Mouse (Mus musculus): ENCODE data around the gene Atg4a-ps. TPM values are rescaled to one million over a fixed set of nuclear protein-coding genes. Genes with fewer than 3 reads are reported as not detected.

The Atg4a-ps gene
- total RNA-seq, 2 experiments from 2014 or later = 0.18 to 1.3 TPM

DNA sequence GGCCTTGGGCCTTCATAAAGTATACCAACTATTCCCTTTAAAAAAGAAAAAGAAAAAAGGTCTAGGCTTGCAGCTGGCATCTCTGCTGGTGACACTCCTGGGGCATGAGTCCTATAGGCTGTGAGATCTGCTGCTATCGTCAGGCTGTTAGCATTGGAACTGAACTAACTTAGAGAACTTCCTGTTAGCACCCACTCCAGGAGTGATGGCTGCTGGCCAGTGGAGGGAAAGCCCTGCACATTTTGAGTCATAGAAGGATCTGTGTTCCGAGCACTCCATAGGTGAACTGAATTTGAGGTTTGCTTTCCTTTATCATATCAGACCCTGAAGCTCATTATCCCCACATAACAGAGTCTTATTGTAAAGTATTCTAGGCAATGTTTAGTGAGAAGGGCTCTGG is 14.1 kb upstream of the Atg4a-ps start:
- intact Hi-C loops (cut with DNase I) = no loop called here
- no peak for DNase-seq (ENCODE audit: extremely low spot score in 1 of 2, low spot score in 2 of 2)
- H3K27ac ChIP-seq = no peak overlapping the region
- H3K4me3 ChIP-seq = no peak overlapping the region
- TF ChIP-seq CTCF (IDR thresholded peaks at IDR 0.05) = no peak

DNA sequence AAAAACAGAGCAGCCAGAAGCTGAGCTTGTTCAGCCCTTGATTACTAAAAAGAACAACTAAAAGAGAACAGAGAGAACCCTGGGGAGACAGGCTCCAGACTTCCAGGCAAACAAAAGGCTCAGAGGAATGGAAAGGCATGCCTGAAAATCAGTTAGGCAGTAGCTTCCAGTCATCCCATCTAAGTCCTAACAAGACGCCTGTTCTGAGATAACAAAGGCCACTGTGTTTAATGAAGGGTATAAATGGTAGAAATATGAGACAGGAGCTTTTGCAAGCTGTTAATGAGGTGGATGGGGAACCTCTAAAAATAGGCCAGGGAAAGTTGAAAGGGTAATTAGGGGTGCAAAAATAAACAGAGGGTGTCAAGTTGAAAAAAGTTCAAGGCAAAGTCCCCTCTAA is 4.5 kb upstream of the Atg4a-ps start:
- no peak for DNase-seq (ENCODE audit: extremely low spot score in 1 of 2, low spot score in 2 of 2)
- Histone ChIP-seq H3K4me3 (no peak overlapping the region), H3K27ac (no peak overlapping the region)
- TF ChIP-seq CTCF (IDR thresholded peaks at IDR 0.05) = no peak
- intact Hi-C loops (cut with DNase I) = no loop called here

GRCm38 (mm10) chr3:103649716-103650115 is 3.8 kb upstream of the Atg4a-ps start:
- H3K4me3 ChIP-seq = no peak overlapping the region
- intact Hi-C loops (cut with DNase I) = no loop called here
- TF ChIP-seq CTCF (IDR thresholded peaks at IDR 0.05) = no peak
- DNase-seq (ENCODE audit: extremely low spot score in 1 of 2, low spot score in 2 of 2) = no peak
- H3K27ac ChIP-seq = no peak overlapping the region

- no peak overlapping the region for H3K4me3 ChIP-seq
- no peak overlapping the region for H3K27ac ChIP-seq
- no peak for DNase-seq (ENCODE audit: extremely low spot score in 1 of 2, low spot score in 2 of 2)
- no peak for TF ChIP-seq CTCF (IDR thresholded peaks at IDR 0.05)
- intact Hi-C loops (cut with DNase I) = no loop called here
Observed at GRCm38 (mm10) chr3:103648486-103648885, 2.6 kb upstream of the Atg4a-ps start.

GRCm38 (mm10) chr3:103647164-103647867 is 1.4 kb upstream of the Atg4a-ps start:
- H3K4me3 ChIP-seq = no peak overlapping the region
- no peak for TF ChIP-seq CTCF (IDR thresholded peaks at IDR 0.05)
- H3K27ac ChIP-seq = no peak overlapping the region
- intact Hi-C loops (cut with DNase I) = no loop called here
- DNase-seq (ENCODE audit: extremely low spot score in 1 of 2, low spot score in 2 of 2) = no peak

GRCm38 (mm10) chr3:103641301-103641700 is 4.6 kb downstream of the Atg4a-ps start:
- Histone ChIP-seq H3K4me3 (no peak overlapping the region), H3K27ac (no peak overlapping the region)
- intact Hi-C loops (cut with DNase I) = no loop called here
- DNase-seq (ENCODE audit: extremely low spot score in 1 of 2, low spot score in 2 of 2) = peak in 1 of 2 experiments; percentile 17
- no peak for TF ChIP-seq CTCF (IDR thresholded peaks at IDR 0.05)

- TF ChIP-seq CTCF (IDR thresholded peaks at IDR 0.05) = no peak
- DNase-seq (ENCODE audit: extremely low spot score in 1 of 2, low spot score in 2 of 2) = no peak
- intact Hi-C loops (cut with DNase I) = no loop called here
- no peak overlapping the region for H3K27ac ChIP-seq
- no peak overlapping the region for H3K4me3 ChIP-seq
Observed at GRCm38 (mm10) chr3:103640226-103640803, 5.6 kb downstream of the Atg4a-ps start.

DNA sequence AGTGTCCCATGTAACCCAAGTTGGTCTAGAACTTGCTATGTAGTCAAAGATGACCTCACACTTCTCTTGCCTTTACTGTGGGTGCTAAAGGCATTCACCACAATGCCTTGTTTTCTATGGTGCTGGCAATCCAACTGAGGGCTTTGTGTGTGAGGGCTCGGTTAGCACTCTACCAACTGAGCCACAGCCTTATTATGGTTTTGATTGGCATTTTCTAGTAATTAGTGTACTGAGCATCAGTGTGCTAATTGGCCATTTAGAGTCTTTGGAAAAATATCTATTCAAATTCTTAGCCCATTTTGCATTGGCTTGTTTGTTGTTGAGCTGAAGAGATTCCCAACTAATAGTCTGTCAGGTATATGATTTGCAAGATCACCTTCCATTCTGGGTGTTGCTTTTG is 8.2 kb downstream of the Atg4a-ps start:
- TF ChIP-seq CTCF (IDR thresholded peaks at IDR 0.05) = no peak
- DNase-seq (ENCODE audit: extremely low spot score in 1 of 2, low spot score in 2 of 2) = no peak
- Histone ChIP-seq H3K4me3 (no peak overlapping the region), H3K27ac (no peak overlapping the region)
- intact Hi-C loops (cut with DNase I) = no loop called here

- H3K27ac ChIP-seq = no peak overlapping the region
- no peak for DNase-seq (ENCODE audit: extremely low spot score in 1 of 2, low spot score in 2 of 2)
- intact Hi-C loops (cut with DNase I) = no loop called here
- H3K4me3 ChIP-seq = no peak overlapping the region
- TF ChIP-seq CTCF (IDR thresholded peaks at IDR 0.05) = no peak
Observed at GRCm38 (mm10) chr3:103634256-103634655, 11.6 kb downstream of the Atg4a-ps start.

DNA sequence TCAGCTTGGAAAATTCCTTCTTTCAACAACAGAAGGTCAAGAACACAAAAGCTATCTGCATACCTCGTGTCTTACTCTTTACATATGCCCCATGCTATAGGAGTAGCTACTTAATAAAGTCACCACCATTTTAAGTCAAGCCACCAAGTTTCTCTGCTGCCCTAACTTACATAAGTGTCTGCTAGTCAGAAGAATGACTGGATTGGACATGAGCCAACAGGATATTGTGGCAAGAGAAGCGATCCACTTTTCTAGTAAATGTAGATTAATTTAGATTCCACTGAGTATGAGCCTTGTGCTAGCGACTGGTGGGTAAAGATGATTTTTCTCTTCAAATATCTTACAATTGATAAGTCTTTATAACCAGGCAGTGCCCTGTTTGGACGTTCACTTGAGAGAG is 12.0 kb downstream of the Atg4a-ps start:
- DNase-seq (ENCODE audit: extremely low spot score in 1 of 2, low spot score in 2 of 2) = no peak
- H3K27ac ChIP-seq = no peak overlapping the region
- no peak overlapping the region for H3K4me3 ChIP-seq
- TF ChIP-seq CTCF (IDR thresholded peaks at IDR 0.05) = no peak
- intact Hi-C loops (cut with DNase I) = no loop called here

DNA sequence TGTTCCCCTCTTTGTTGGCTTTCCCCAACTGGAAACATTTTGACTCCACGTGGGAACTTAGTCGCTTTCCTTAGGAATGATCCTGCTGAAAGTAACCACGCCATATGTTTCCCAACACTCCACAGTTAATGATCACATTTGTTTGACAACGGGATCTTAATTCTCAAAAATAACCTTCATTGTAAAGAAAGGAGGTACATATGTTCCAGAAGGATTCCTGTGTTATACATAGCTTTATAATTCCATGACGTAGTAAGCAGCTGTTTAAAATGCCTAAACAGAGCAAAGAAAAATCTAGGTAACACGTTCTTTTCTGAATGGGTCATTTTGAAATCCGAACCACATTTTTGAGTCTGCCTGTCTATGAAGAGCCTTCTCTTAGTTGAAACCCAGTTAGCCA is 12.7 kb downstream of the Atg4a-ps start:
- Histone ChIP-seq H3K4me3 (no peak overlapping the region), H3K27ac (no peak overlapping the region)
- DNase-seq (ENCODE audit: extremely low spot score in 1 of 2, low spot score in 2 of 2) = no peak
- intact Hi-C loops (cut with DNase I) = no loop called here
- TF ChIP-seq CTCF (IDR thresholded peaks at IDR 0.05) = no peak

DNA sequence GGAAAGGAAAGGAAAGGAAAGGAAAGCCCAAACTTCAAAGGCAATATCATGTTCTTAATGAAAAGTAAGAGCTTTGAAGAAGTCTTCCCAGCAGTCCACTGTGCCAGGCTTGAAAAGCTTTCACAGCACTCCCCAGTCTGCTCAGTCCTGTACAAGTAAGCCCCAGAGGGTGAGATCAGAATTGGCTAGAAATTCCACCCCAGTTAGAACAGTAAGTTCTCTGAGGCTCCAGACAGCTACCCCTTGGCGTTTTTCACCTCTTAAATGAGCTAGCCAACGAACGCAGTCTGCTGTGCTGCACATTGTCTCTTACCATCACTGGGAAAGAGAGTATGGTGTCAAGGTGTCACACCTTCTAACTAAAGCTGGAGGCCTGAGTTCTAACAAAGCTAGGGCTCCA is 18.2 kb downstream of the Atg4a-ps start:
- no peak for TF ChIP-seq CTCF (IDR thresholded peaks at IDR 0.05)
- no peak overlapping the region for H3K4me3 ChIP-seq
- no peak for DNase-seq (ENCODE audit: extremely low spot score in 1 of 2, low spot score in 2 of 2)
- H3K27ac ChIP-seq = no peak overlapping the region
- intact Hi-C loops (cut with DNase I) = no loop called here

- Histone ChIP-seq H3K27ac (no peak overlapping the region), H3K4me3 (no peak overlapping the region)
- no peak; the same call in 1 of the 2 replicates for TF ChIP-seq CTCF (IDR thresholded peaks at IDR 0.05)
- DNase-seq (ENCODE audit: extremely low spot score in 1 of 2, low spot score in 2 of 2) = no peak
- intact Hi-C loops (cut with DNase I) = no loop called here
Observed at GRCm38 (mm10) chr3:103626481-103626880, 19.4 kb downstream of the Atg4a-ps start.

Data from left cerebral cortex, adult 2 months (tissue).